Comparison of ENCODE assay signal across 12 mouse cellular contexts in genomic region chr2:92917405-92918142, GRCm38 (mm10). TPM values are rescaled to one million over a fixed set of nuclear protein-coding genes. Genes with fewer than 3 reads are reported as not detected.
A peak's percentile ranks its signal among the peaks of the same experiment; 100 is the strongest.
DNase-seq lines count a peak whose midpoint lies in the region; ATAC-seq lines count a peak whose summit lies in the region.
"Had no signal": no experiment of that assay in that cellular context is flagged by ENCODE, and none has a peak within 500 bp of the region (broad histone marks: within the 10 kb centered on the region; RNA-seq: fewer than 3 reads in every experiment).

No protein-coding gene starts in this region.

- no peak for ATAC-seq in forebrain, embryonic 15.5 days (replicated peaks)
- no peak for ATAC-seq in forebrain, embryonic 16.5 days

- H3K27me3 ChIP-seq in forebrain, embryonic 15.5 days, result peaks cover 10% of the 10 kb centered on the region; the same call in 1 of the 2 replicates
- peaks cover 8% of the 10 kb centered on the region for H3K27me3 ChIP-seq in forebrain, embryonic 16.5 days (replicated peaks; ENCODE audit: control insufficient read depth, insufficient read depth, low read length)
- H3K27me3 ChIP-seq in limb, embryonic 10.5 days (ENCODE audit: low read depth, poor library complexity, severe bottlenecking), result peaks cover 53% of the 10 kb centered on the region

- no peak overlapping the region for H3K27ac ChIP-seq in forebrain, embryonic 15.5 days (replicated peaks)
- no peak overlapping the region for H3K27ac ChIP-seq in forebrain, embryonic 16.5 days (ENCODE audit: low read length)
- peak overlapping the region; percentile 3; the same call in 1 of the 2 replicates for H3K27ac ChIP-seq in limb, embryonic 10.5 days
- H3K27ac ChIP-seq: heart, embryonic 15.5 days had no signal

- H3K4me2 ChIP-seq in forebrain, embryonic 15.5 days (replicated peaks), result 0 out of 2 replicates have a peak overlapping the region, but pooled peaks have one; percentile 8
- no peak overlapping the region for H3K4me2 ChIP-seq in forebrain, embryonic 16.5 days (ENCODE audit: low read length)
- H3K4me2 ChIP-seq: heart, embryonic 15.5 days had no signal

- H3K9me3 ChIP-seq in forebrain, embryonic 15.5 days, result no peaks in the 10 kb centered on the region
- H3K9me3 ChIP-seq in forebrain, embryonic 16.5 days (ENCODE audit: control insufficient read depth, low read length), result no peaks in the 10 kb centered on the region
- no peaks in the 10 kb centered on the region for H3K9me3 ChIP-seq in limb, embryonic 10.5 days (replicated peaks)
- H3K9me3 ChIP-seq: heart, embryonic 15.5 days had no signal

- intact Hi-C loops in gastrocnemius, postnatal 36 days (cut with DNase I), result no loop called here

- DNase-seq in thymus, postnatal 25 days, result peak; percentile 28
- DNase-seq in thymus, adult 18-20 months, result no peak
- DNase-seq in limb, embryonic 10.5 days (ENCODE audit: low spot score), result no peak
- DNase-seq in thymus, postnatal 4 days, result peak; percentile 26
- DNase-seq in T-cell, adult 2 months (ENCODE audit: low spot score), result no peak
- DNase-seq in gastrocnemius, postnatal 36 days, result no peak
- DNase-seq: liver; spleen, adult 18-20 months had no signal

- no peak overlapping the region for H3K4me3 ChIP-seq in forebrain, embryonic 15.5 days
- no peak overlapping the region for H3K4me3 ChIP-seq in forebrain, embryonic 16.5 days (replicated peaks; ENCODE audit: low read length)
- no peak overlapping the region for H3K4me3 ChIP-seq in limb, embryonic 10.5 days
- H3K4me3 ChIP-seq: heart, embryonic 15.5 days had no signal

- H3K4me1 ChIP-seq in forebrain, embryonic 15.5 days, result peaks cover 53% of the 10 kb centered on the region
- H3K4me1 ChIP-seq in forebrain, embryonic 16.5 days (replicated peaks; ENCODE audit: control insufficient read depth, insufficient read depth, low read length), result peaks cover 46% of the 10 kb centered on the region
- H3K4me1 ChIP-seq in limb, embryonic 10.5 days, result peaks cover 62% of the 10 kb centered on the region

- H3K9ac ChIP-seq in forebrain, embryonic 15.5 days (replicated peaks), result no peak overlapping the region
- no peak overlapping the region for H3K9ac ChIP-seq in forebrain, embryonic 16.5 days (replicated peaks; ENCODE audit: low read depth, low read length)
- H3K9ac ChIP-seq: heart, embryonic 15.5 days had no signal

- 52% methylated on average over 7 of the region's 7 CpGs for WGBS in forebrain, embryonic 15.5 days
- WGBS in forebrain, embryonic 16.5 days, result 48% methylated on average over 7 of the region's 7 CpGs
- WGBS in limb, embryonic 10.5 days, result 38% methylated on average over 7 of the region's 7 CpGs

- no peaks in the 10 kb centered on the region for H3K36me3 ChIP-seq in forebrain, embryonic 15.5 days
- H3K36me3 ChIP-seq in forebrain, embryonic 16.5 days (ENCODE audit: control insufficient read depth, insufficient read depth), result no peaks in the 10 kb centered on the region
- no peaks in the 10 kb centered on the region for H3K36me3 ChIP-seq in limb, embryonic 10.5 days
- H3K36me3 ChIP-seq: heart, embryonic 15.5 days had no signal

RNA-seq across cellular contexts. Expression of gene Syt13, which starts 2.7 kb away (rescaled TPM):
- 21.8 and 30.0 TPM in 2 replicates for polyA plus RNA-seq in forebrain, embryonic 15.5 days (2015; fragmentation: Nextera tagmentation; extraction: Ambion mirVana)
- polyA plus RNA-seq in forebrain, embryonic 16.5 days (2015; fragmentation: Nextera tagmentation; extraction: Ambion mirVana), result 11.5 and 24.0 TPM in 2 replicates
- polyA plus RNA-seq in limb, embryonic 10.5 days (2016; fragmentation: Nextera tagmentation; extraction: Ambion mirVana), result 2.5 and 5.2 TPM in 2 replicates
- total RNA-seq in gastrocnemius, postnatal 36 days (2021), result under 1 TPM in 1 of 2 experiments, not detected in 1; 0.20 TPM
- total RNA-seq: monocyte, adult 5-6 weeks had no signal

Comparison
In these comparisons a context has a peak if more than half of its experiments do, and no peak if none do; other contexts are left out.
1. DNase-seq: peak in thymus, postnatal 25 days (single experiment) and thymus, postnatal 4 days (single experiment); none in thymus, adult 18-20 months (0 of 2), limb, embryonic 10.5 days (single experiment), T-cell, adult 2 months (single experiment) and gastrocnemius, postnatal 36 days (0 of 2).